Mouse (Mus musculus) adrenal gland, postnatal 14 days (tissue): ENCODE measurements at regions not wholly inside any gene's neighbourhood (a gene's known extent, or its start where the extent isn't known, plus 50 kb on each side); places are given as distances from the start of the nearest gene placed in this dataset.
A peak's percentile ranks its signal among the peaks of the same experiment; 100 is the strongest.

ENCODE experiments used
- DNase-seq: peaks from one replicate; pipeline ENCODE4 v3.0.0; 2021; ENCODE audit warnings: mixed read lengths

DNA sequence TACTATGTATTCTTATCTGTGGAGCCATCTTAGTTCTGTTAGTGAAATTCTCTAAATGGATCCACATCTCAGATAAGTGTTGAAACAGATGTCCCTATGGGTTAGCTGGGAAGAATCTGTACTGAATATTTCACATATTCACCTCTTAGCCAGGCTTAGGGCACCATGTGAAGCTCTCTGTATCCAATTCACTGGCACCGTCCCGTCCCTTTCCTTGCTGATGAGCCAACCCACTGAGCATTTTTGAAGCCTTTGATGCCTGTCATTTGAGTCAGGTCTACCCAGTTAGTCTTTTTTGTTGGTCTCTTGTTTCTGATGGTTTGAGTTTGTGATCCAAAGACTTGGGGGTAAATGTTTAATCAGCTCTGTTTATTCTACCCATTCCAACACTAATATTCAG is 88.9 kb upstream of the Bmper start:
- DNase-seq = no peak

DNA sequence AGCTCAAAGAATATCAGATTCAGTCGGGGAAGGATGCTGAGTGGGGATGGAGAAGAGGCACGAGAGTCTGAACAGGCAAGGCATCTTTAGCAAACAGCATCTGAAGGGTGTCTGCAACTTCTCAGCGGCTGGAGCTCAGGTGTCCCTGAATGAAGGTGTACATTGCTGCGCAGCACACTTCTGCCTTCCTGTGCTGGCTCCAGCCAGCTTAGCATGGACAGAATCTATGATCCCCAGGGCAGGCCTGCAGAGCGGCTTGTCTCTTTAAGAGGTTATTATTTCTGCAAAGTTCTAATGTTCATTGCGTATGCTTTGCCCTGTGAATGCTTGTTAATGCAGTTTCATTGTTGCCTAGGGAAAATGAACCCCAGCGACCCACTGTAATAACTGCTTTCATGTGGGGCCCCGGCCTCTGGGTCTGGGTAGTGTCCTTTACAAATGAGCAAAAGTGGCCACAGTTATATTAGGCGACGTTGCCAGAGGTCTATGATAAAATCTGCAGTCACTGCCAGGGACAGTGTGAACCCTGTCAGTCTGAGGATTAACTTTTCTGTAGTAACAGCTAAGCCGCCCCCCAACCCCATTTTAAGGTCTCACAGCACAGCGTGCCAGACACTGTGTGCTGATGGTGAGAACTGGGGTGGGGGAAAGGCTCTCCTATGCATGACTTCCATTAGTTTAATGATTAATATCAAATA is 88.3 kb upstream of the Bmper start:
- no peak for DNase-seq

DNA sequence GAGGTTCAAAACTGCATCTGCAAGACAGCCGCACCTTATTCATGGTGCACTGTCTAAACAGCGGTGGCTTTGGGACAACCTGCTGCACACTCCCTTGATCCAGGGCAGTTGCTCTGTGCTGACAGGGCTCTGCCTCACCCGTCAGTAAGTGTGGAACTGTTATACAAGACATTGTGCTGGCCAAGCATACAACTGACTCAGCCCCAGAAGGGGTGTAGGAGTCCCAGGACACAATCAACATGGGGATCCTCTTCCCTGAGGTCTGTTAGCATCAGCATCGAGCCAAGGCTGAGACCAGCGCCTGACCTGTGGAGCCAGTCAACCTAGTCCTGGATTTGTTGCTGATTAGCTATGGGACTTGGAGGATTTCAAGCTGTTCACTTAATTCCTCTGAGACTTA is 86.4 kb upstream of the Bmper start:
- no peak for DNase-seq

DNA sequence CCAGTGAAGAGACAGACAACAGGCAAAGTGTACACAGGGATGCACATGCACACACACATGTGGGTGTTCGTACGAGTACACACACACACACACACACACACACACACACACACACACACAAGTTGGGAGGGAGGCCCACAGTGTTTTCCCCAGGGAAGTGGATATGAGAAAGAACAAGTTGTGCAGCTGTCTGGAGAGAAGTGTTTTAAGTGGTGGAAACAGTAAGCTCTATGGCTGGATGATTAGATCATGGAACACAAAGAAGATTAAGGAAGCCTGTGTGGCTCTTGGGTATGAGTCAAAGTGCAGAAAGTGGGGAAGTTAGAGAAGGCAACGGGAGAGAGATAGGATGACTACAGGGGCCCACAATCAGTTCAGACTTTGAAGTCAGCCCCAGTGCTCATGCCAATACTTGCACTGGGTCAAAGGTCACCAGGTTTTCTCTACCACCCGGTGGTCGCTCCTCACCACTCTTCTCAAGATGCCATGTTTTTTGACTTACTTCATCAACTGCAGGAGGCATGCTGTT is 85.1 kb upstream of the Bmper start:
- no peak for DNase-seq

DNA sequence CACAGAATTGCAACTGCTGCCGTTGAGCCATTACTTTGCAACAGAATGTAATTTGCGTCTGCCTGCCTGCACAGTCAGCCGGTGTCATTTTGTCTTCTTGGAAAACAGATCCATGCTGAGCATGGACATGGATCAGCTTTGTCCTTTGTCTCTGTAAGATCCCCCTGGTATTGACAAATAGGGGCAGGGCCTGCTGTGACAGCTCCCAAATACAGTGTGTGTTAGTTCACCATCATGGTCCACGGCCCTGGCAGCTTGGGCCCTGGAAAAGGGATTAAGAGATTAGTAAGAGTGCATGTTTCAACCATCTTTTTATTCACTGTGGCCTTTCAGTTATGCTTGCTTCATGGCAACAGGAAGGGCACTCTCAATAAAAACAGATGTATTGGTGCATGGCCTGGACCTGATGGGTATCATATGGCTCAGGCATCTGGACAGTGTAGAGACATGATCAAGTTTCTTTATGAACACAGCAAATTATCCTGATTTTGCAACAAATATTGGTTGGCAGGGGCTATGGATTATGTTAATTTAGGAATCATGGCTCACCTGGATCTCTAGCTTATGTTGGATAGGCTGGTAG is 83.2 kb upstream of the Bmper start:
- DNase-seq = no peak

DNA sequence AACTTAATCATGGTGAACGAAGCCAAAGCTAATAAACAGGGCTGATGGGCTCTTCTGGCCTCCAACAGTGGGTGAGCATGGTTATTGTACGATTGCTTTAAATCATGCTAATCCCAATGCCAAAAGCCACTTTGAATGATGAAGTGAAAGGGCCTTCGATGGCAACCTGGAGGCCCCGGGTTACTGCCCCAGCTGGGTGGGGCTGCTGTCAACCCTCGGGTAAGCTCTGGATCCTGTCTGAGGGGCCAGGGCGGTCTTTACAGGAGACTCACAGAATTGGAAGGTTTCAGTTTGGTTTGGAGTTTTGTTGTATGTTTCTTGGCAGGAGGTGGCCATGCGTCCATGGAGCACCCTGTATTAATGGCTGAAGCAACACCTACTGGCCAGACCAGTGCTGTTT is 78.6 kb upstream of the Bmper start:
- DNase-seq = no peak

DNA sequence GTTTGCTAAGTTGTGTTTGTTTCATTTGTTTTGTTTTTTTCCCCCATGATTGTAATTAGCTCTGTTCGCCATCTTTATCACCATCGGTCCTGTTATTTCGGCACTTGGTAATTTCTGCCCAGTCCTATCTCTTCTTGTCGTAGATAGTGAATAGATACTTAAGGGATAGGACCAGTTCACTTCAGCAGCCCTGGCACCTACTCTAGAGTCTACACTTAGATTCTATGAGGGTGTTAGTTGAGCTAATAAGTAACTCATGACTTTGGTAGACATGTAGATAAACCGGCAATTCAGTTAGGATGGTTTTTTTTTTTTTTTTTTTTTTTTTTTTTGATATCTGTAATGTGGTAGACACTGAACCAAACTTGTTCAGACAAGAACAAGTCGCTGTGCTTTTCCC is 72.5 kb upstream of the Bmper start:
- DNase-seq = no peak

DNA sequence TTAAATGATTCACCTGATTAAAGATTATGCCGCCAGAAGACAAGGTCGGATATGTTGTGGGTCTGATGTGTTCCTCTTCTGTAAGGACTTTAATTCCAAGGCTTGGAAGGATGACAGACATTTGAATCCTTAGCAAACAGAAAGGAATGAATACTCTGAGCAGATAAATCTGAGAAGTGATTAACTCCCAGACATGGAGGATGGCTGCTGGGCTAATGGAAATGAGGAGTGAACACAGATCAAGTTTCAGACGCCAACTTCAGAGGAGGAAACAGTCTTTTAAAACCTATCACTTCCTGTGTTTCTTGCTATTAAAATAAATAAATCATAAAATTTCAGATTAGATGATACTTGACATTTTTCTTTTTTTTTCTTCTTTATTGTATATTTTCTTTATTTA is 72.0 kb upstream of the Bmper start:
- DNase-seq = no peak

DNA sequence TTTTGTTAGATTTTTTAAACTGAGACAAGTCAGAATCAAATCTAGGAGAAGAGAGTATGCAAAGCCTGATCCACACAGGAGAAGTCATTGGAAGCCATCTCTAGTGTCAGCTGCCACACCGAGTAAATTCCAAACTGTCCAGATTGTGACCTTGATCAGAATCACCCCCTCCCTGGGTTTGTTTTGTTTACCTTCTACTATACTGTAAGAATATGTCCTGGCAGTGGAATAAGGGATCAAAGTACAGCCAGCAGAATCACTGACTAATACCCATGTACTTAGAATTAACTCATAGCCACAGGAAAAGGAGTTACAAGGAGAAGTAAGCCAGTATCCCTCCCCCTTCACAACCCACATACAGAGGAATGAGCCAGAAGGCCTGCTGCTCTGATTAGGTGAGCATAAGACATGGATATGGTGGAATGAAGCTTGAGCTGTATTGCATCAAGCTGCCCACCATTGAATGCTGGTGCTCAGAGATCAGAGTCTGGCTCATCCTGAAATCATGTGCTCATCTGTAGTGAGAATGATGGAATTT is 70.9 kb upstream of the Bmper start:
- no peak for DNase-seq

DNA sequence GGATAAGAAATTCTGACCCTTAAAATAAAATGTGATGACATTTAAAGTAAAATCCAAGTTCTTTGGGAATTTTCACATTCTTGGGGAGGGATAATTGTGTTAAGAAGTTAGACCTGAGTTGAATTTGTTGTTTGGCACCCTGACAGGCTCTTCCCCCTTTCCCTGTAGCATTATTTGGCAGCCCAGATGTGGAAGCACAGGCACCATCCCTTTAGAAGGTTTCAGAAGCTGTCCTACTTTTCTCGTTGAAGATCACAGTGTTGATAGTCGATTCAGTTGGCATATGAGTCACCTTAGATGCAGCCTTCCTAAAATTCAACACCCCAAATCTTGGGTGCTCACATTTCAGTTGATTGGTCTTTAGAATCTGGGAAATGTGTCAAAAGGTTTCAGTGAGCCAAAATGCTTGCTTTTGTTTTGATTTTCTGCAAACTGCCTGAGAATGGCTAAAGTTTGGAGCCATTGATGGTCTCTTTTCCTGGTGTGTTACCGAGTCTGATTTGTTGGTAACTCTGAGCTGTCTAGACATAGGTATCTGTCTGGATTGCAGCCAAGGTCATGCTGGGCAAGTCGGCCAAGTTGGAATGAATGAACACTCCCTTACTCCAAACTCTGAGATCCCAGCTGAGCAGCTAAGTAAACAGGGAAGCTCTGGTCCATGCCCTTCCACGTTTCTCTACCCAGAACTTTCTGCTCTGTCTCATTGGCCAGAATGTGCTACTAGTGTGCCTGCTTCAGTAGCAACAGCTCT is 65.9 kb upstream of the Bmper start:
- DNase-seq = peak; percentile 61

DNA sequence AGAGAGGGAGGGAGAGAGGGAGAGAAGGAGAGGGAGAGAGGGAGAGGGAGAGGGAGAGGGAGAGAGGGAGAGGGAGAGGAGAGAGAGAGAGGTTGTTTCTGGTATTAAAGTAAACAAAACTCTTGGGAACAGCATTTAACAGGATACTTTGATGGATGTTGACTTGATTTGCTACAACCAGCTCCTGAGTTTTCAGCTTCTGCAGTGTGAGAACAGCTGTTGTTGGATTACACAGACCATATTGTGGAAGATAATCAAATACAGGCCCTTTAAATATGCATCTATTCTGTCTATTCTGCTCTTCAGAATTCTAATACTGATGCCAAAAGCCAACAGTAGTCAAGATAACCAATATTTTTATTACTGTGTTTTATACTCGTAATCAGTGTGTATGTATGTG is 64.4 kb upstream of the Bmper start:
- no peak for DNase-seq

DNA sequence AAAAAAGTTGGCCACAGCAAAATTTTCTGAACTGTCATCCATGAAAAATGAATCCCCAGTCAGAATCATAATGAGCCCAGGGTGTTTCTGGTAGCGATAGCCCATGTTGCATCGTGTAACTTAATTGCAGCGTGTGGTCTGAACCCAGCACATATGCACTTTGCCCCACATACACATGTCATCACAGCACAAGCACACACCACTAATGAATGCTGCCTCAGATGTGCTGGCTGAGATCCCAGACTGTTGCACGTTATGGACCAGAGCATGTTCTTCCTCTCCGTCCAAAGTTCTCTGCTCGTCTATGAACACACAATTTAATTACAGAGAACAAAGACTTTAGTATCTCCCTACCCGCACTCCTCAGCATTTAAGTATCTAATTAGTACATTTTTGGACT is 61.5 kb upstream of the Bmper start:
- DNase-seq = no peak

DNA sequence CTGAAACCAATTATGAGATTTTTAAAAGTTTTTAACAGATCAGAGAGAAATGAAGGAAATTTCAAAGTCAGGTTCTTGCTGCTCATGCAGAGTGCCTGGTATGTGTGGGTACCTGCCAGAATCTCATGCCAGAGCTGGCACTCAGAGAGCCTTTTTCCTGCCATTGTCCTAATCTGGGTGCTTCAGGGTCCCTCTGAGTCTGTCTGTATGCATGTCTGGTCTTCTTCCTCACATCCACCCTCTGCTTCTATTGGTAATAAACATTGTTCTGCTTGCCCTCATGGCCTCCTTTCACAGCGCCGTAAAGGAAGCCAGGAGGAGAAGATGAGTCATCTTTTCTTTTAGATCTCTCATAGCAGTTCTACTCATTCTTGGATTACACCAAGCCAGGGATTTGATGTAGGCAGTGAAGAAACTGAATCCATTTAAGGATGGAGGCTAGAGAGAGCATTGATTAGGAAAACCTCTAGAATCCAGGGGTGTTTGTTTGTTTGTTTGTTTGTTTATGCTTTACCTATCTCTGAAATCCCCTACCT is 55.8 kb upstream of the Bmper start:
- DNase-seq = no peak

DNA sequence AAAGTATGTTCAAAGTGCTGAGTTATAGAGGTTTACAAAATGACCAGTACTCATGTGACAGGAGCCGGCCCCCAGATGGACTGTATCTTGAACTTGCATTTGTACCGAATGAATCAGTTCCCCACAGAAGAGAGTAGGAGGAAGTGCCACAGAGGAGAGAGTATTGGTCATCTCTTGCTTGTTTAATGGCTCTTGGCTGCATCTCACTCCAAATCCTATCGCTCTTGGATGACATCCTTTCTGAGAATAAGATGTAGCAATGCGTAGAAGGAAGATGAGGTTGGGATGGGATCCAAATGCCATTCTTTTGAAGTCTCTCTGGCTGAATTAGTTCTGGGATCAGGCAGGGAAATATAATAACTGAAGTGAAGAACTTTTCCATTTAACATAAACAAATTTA is 55.2 kb upstream of the Bmper start:
- DNase-seq = no peak

DNA sequence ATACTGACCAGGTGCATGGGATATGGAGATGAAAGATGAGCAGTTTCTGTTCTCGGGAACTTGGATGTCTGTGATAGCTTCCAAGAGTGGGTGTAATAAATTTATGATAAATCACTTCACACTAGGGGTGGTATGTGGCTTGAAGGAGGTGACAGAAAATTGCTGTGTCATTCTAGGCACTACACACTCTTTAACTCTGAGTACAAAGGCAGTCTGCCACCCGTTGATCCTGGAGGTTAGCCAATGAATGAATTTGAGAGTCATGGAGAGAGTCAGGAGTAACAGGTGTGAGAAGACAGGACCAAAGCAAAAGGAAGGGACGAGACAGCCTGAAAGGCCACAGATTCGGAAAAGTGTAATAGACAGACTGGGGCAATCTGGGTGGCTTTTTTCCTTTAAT is 54.7 kb upstream of the Bmper start:
- DNase-seq = no peak

DNA sequence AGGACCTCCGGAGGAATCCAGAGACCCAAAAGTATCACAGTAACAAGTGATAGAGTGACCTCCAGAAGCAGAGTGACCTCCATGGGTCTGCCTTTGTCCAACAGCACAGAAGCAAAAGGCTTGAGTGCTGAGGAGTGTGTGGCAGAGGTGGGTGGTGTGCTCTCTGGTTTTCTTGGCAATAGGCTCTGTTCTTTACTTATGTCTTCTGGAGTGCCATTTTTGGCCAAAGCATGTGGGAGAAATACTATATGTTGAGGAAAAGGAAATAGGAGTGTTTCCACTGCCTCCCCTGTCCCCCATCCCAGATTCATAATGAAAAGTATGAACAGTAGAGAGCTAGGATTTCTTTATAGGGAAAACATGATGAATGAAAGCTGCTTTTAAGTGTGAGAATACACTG is 51.5 kb upstream of the Bmper start:
- DNase-seq = no peak
